Mouse (Mus musculus): ENCODE measurements around the gene Rara. TPM values are rescaled to one million over a fixed set of nuclear protein-coding genes. Genes with fewer than 3 reads are reported as not detected.

Gene Rara
- polyA plus RNA-seq, 1 experiment from 2014 or later, result 8.2 TPM

DNA sequence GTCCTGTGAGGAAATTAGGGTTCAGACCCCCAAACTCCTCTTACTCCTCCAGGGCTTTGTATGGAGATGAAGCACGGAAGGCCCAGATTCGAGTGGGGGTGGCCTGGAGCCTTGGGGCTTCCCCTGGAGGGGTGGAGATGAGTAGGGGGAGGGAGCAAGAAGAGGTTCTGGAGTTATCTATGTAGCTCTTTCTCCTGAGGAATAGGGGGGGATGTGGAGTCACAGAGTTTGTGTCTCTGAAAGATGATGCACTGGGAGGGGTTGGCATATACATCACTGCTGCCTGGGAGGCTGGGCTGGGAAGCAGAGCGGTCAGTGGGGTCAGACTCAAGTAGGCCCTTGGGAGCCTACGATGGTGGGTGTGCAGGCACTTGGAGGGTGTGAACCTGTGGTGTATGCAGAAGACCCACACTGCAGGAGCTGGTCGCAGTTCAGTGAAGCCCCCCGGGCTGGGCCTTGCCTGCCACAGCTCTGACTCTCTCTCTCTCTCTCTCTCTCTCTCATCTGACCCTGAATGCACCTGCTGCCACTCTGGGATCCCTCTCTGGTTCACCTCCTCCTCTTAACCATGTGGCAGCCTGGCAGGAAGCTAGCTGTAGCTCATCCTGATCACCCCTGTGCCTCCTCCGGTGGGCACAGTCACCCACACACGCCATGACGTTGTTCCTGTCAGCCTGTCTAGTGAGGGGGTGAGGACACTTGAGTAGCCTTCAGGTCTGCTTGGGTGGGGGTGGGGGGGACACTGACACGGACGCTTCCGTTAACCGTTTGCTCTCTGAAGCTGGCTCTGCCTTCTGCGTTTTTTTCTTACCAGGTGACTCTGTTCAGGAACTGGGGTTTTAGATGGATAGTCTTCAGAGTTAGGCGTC is 11.7 kb downstream of the Rara start:
- H3K4me3 ChIP-seq (ENCODE audit: low read depth, low read length), result no peak overlapping the region
- ATAC-seq (no peak), DNase-seq (ENCODE audit: low spot score) (no peak)
- no peak overlapping the region for H3K9ac ChIP-seq (ENCODE audit: low read length)
- 55% methylated on average over 15 of the region's 15 CpGs for WGBS
- no peaks in the 10 kb centered on the region for H3K36me3 ChIP-seq (ENCODE audit: control insufficient read depth, insufficient read depth, low read length)
- no peaks in the 10 kb centered on the region for H3K9me3 ChIP-seq (replicated peaks; ENCODE audit: control insufficient read depth, low read length)
- H3K4me2 ChIP-seq (ENCODE audit: low read length), result 0 out of 2 replicates have a peak overlapping the region, but pooled peaks have one; percentile 12
- peaks cover 68% of the 10 kb centered on the region for H3K4me1 ChIP-seq (ENCODE audit: control insufficient read depth, insufficient read depth, low read length)
- H3K27me3 ChIP-seq (replicated peaks; ENCODE audit: control insufficient read depth, insufficient read depth, low read length), result no peaks in the 10 kb centered on the region; the same call in 1 of the 2 replicates
- H3K27ac ChIP-seq (ENCODE audit: low read depth, low read length), result no peak overlapping the region

DNA sequence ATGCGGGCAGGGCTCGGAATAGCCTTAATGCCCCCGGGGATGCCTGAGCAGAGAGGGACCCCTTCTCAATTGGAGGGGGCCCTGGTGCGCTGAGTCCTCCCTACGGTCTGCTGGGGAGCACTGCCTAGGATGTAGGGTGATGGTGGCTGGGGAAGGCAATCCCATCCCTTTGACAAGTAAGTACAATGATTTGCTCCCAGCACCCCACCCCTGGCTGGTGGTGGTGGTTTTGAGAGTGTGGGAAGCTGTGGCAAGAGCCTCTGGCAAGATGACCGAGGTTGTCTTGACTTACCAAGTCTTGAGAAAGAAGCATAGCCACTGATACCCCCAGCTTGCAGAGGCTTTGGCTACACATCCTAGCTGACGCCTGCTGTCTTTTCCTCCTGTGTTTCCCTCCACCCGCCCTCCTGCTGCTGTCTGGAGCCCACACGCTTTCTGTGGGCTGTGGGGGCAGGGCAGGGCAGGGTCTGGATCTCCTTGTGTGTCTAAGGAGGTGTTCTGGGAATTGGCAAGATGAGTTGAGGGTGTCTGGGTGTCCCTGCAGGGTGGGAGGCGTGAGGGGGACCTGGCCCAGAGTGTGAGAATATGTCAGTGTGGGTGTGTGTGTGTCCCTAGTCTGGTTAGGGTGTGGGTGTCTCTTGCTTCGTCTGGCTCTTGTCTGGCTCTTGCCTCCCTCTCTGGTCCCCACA is 12.5 kb downstream of the Rara start:
- 49% methylated on average over 11 of the region's 11 CpGs for WGBS
- no peak overlapping the region for H3K27ac ChIP-seq (ENCODE audit: low read depth, low read length)
- H3K27me3 ChIP-seq (replicated peaks; ENCODE audit: control insufficient read depth, insufficient read depth, low read length), result no peaks in the 10 kb centered on the region; the same call in 1 of the 2 replicates
- no peak for DNase-seq (ENCODE audit: low spot score)
- no peaks in the 10 kb centered on the region for H3K36me3 ChIP-seq (ENCODE audit: control insufficient read depth, insufficient read depth, low read length)
- H3K9me3 ChIP-seq (replicated peaks; ENCODE audit: control insufficient read depth, low read length), result no peaks in the 10 kb centered on the region
- H3K9ac ChIP-seq (ENCODE audit: low read length), result no peak overlapping the region
- ATAC-seq, result no peak
- no peak overlapping the region for H3K4me3 ChIP-seq (ENCODE audit: low read depth, low read length)
- H3K4me1 ChIP-seq (ENCODE audit: control insufficient read depth, insufficient read depth, low read length), result peaks cover 73% of the 10 kb centered on the region
- peak overlapping the region; percentile 63; the same call in 1 of the 2 replicates for H3K4me2 ChIP-seq (ENCODE audit: low read length)

DNA sequence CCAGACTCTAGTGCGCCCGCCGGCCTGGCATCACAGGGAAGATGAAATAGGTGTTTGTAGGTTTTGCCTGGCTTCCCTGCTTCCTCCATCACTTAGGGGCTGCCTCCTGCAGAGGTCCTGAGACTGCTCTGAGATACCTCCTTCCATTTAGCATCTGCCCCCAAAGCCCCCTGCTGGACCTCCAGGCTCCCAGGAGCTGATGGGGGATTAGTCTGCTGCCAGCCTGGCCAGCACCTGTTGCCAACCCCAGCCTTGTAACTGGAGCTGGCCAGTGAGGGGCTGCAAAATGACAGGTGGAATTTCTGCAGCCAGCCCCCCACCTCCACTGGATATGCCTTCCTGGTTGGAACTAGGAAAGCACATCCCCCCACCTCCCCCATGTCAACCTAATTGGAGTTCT is 13.2 kb downstream of the Rara start:
- WGBS, result 33% methylated on average over 3 of the region's 3 CpGs
- H3K36me3 ChIP-seq (ENCODE audit: control insufficient read depth, insufficient read depth, low read length), result no peaks in the 10 kb centered on the region
- DNase-seq (ENCODE audit: low spot score) (no peak), ATAC-seq (no peak)
- H3K4me2 ChIP-seq (ENCODE audit: low read length), result peak overlapping the region; percentile 63
- peak overlapping the region; percentile 66; the same call in 1 of the 2 replicates for H3K9ac ChIP-seq (ENCODE audit: low read length)
- peak overlapping the region; percentile 78; the same call in 1 of the 2 replicates for H3K27ac ChIP-seq (ENCODE audit: low read depth, low read length)
- H3K27me3 ChIP-seq (replicated peaks; ENCODE audit: control insufficient read depth, insufficient read depth, low read length), result no peaks in the 10 kb centered on the region; the same call in 1 of the 2 replicates
- H3K4me1 ChIP-seq (ENCODE audit: control insufficient read depth, insufficient read depth, low read length), result peaks cover 73% of the 10 kb centered on the region
- H3K9me3 ChIP-seq (replicated peaks; ENCODE audit: control insufficient read depth, low read length), result no peaks in the 10 kb centered on the region
- H3K4me3 ChIP-seq (ENCODE audit: low read depth, low read length), result peak overlapping the region; percentile 43; the same call in 1 of the 2 replicates

- 0 out of 2 replicates have a peak, but pooled peaks have one; percentile 2 for ATAC-seq
- Histone ChIP-seq H3K9me3 (replicated peaks; ENCODE audit: control insufficient read depth, low read length) (no peaks in the 10 kb centered on the region), H3K4me3 (ENCODE audit: low read depth, low read length) (peak overlapping the region; percentile 43), H3K36me3 (ENCODE audit: control insufficient read depth, insufficient read depth, low read length) (no peaks in the 10 kb centered on the region), H3K27ac (ENCODE audit: low read depth, low read length) (peak overlapping the region; percentile 78), H3K9ac (ENCODE audit: low read length) (peak overlapping the region; percentile 66), H3K4me1 (ENCODE audit: control insufficient read depth, insufficient read depth, low read length) (peaks cover 67% of the 10 kb centered on the region), H3K27me3 (replicated peaks; ENCODE audit: control insufficient read depth, insufficient read depth, low read length) (no peaks in the 10 kb centered on the region; the same call in 1 of the 2 replicates), H3K4me2 (ENCODE audit: low read length) (peak overlapping the region; percentile 63)
- WGBS, result 0% methylated on average over 12 of the region's 12 CpGs
- DNase-seq (ENCODE audit: low spot score), result peak; percentile 79
These were observed 13.8 kb downstream of the Rara start for GRCm38 (mm10) chr11:98941341-98941825.

DNA sequence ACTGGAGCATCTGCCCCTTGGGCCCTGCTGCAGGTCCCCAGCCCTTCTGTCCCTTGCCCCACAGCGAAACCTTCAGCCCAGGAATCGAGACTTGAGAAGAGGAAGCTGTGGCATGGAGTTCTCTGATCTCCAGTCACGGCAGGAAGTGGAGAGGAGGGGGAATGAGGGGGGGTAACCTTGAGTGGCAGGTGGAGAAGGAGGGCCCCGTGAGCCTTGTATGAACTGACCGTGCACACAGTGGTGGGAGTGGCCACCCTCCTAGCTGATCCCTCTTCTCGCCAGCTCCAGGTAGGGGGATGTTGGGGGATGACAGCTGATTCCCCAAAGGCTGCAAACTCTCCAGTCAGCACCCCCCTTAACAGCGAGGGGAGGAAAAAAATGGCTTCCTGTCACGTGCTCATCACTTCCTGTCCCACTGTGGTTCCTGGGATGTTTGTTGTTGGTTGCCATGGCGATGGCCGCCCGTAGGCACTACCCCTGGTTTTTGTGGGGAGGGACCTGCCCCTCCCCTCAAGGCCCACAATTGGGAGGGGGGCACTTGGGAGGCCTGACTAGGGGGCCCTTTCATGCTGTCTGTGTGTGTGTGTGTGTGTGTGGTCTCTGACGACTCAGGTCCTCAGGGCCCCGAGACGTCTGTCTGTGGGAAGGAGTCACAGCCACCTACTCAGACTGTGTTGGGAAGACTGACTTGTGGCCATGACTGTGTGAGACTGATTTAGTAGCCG is 14.4 kb downstream of the Rara start:
- H3K4me1 ChIP-seq (ENCODE audit: control insufficient read depth, insufficient read depth, low read length), result peaks cover 61% of the 10 kb centered on the region
- peak overlapping the region; percentile 63 for H3K4me2 ChIP-seq (ENCODE audit: low read length)
- H3K27me3 ChIP-seq (replicated peaks; ENCODE audit: control insufficient read depth, insufficient read depth, low read length), result no peaks in the 10 kb centered on the region
- peak; percentile 90 for DNase-seq (ENCODE audit: low spot score)
- H3K9ac ChIP-seq (ENCODE audit: low read length), result peak overlapping the region; percentile 66
- ATAC-seq, result peak; percentile 49
- peak overlapping the region; percentile 43 for H3K4me3 ChIP-seq (ENCODE audit: low read depth, low read length)
- no peaks in the 10 kb centered on the region for H3K9me3 ChIP-seq (replicated peaks; ENCODE audit: control insufficient read depth, low read length)
- H3K36me3 ChIP-seq (ENCODE audit: control insufficient read depth, insufficient read depth, low read length), result no peaks in the 10 kb centered on the region
- peak overlapping the region; percentile 78 for H3K27ac ChIP-seq (ENCODE audit: low read depth, low read length)
- WGBS, result 4% methylated on average over 15 of the region's 15 CpGs

GRCm38 (mm10) chr11:98942555-98942922 is 14.9 kb downstream of the Rara start:
- Histone ChIP-seq H3K27ac (ENCODE audit: low read depth, low read length) (peak overlapping the region; percentile 78), H3K27me3 (replicated peaks; ENCODE audit: control insufficient read depth, insufficient read depth, low read length) (no peaks in the 10 kb centered on the region), H3K4me1 (ENCODE audit: control insufficient read depth, insufficient read depth, low read length) (peaks cover 60% of the 10 kb centered on the region), H3K4me2 (ENCODE audit: low read length) (peak overlapping the region; percentile 63), H3K4me3 (ENCODE audit: low read depth, low read length) (peak overlapping the region; percentile 43), H3K36me3 (ENCODE audit: control insufficient read depth, insufficient read depth, low read length) (no peaks in the 10 kb centered on the region), H3K9me3 (replicated peaks; ENCODE audit: control insufficient read depth, low read length) (no peaks in the 10 kb centered on the region), H3K9ac (ENCODE audit: low read length) (peak overlapping the region; percentile 66; the same call in 1 of the 2 replicates)
- DNase-seq (ENCODE audit: low spot score), result no peak
- ATAC-seq, result no peak
- WGBS, result 60% methylated on average over 3 of the region's 3 CpGs

DNA sequence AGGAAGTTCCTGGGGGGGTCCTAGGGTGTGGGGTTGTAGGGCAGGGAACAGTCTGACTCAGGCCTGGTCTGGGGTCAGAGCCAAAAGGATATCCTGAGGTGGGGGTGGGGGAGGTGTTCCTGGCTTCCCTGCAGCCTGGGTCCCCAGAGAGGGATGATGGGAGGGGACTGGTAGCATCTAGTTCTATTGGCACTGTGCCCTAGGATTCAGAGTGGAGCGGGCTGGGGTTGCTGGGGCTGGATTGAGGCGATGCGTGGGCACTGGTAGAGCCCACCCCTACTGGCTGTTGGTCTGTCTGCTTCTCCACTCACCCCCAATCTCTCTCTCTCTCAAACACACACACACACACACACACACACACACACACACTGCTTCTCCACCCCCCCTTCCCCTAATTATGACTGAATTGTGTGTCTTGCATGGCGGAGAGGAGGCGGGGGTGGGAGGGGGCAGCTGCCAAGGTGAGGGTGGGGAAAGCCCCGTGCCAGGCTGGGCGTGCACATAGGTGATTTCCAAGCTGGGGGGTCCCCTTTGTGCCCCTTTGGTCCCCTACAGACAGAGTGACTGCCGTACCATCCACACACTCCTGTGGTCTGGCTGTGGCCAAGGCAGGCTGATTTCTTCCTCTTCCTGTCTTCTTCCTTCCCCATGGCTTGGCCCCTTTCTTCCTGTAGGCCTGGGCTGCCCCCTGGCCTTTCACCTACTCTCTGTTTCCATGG is 15.5 kb downstream of the Rara start:
- no peak overlapping the region for H3K9ac ChIP-seq (ENCODE audit: low read length)
- H3K9me3 ChIP-seq (replicated peaks; ENCODE audit: control insufficient read depth, low read length), result no peaks in the 10 kb centered on the region
- H3K4me3 ChIP-seq (ENCODE audit: low read depth, low read length), result no peak overlapping the region
- H3K4me2 ChIP-seq (ENCODE audit: low read length), result no peak overlapping the region
- no peak for ATAC-seq
- no peaks in the 10 kb centered on the region for H3K27me3 ChIP-seq (replicated peaks; ENCODE audit: control insufficient read depth, insufficient read depth, low read length)
- WGBS, result 53% methylated on average over 8 of the region's 8 CpGs
- peaks cover 59% of the 10 kb centered on the region for H3K4me1 ChIP-seq (ENCODE audit: control insufficient read depth, insufficient read depth, low read length)
- H3K27ac ChIP-seq (ENCODE audit: low read depth, low read length), result peak overlapping the region; percentile 78
- H3K36me3 ChIP-seq (ENCODE audit: control insufficient read depth, insufficient read depth, low read length), result no peaks in the 10 kb centered on the region
- peak; percentile 69 for DNase-seq (ENCODE audit: low spot score)

Data from forebrain, embryonic 14.5 days (tissue).